Mouse (Mus musculus): ENCODE results near the gene Pdk4. TPM values are rescaled to one million over a fixed set of nuclear protein-coding genes. Genes with fewer than 3 reads are reported as not detected.

Pdk4 gene
- 2.0 and 2.4 TPM in 2 replicates for polyA plus RNA-seq (2015; fragmentation: Nextera tagmentation; extraction: Ambion mirVana)

GRCm38 (mm10) chr6:5495961-5496853, at the start of gene Pdk4:
TSS of gene Pdk4 (minus strand) at chr6:5496309.

Other genes with a start within 250 kb of the Pdk4 start
- 9.7 and 9.8 TPM in 2 replicates for gene Pon3, start 240.0 kb downstream of the Pdk4 start, polyA plus RNA-seq (2015; fragmentation: Nextera tagmentation; extraction: Ambion mirVana)
- 65.7 and 66.6 TPM in 2 replicates for gene Pon2, start 197.9 kb downstream of the Pdk4 start, polyA plus RNA-seq (2015; fragmentation: Nextera tagmentation; extraction: Ambion mirVana)
- 1.7 and 1.9 TPM in 2 replicates for gene Asb4, start 112.9 kb downstream of the Pdk4 start, polyA plus RNA-seq (2015; fragmentation: Nextera tagmentation; extraction: Ambion mirVana)
- 0.17 and 0.30 TPM in 2 replicates for gene Dync1i1, start 229.3 kb upstream of the Pdk4 start, polyA plus RNA-seq (2015; fragmentation: Nextera tagmentation; extraction: Ambion mirVana)